Mouse (Mus musculus) MEL (cell line): ENCODE results near the gene Wdr86. TPM values are rescaled to one million over a fixed set of nuclear protein-coding genes. Genes with fewer than 3 reads are reported as not detected.
A peak's percentile ranks its signal among the peaks of the same experiment; 100 is the strongest.

ENCODE experiments used
- DNase-seq: peaks from one replicate; pipeline ENCODE4 v3.0.0; 2011; ENCODE audit warnings: low read depth, low spot score
- H3K27ac ChIP-seq: 2 replicates; pipeline ENCODE4 v1.5.1; 2012; ENCODE audit warnings: low read depth, mild to moderate bottlenecking, control low read depth, low read length, moderate library complexity; ENCODE audit not compliant: control insufficient read depth
- H3K27me3 ChIP-seq, 2 experiments: fragments of 150-350 bp in 1 of 2; sonication (generic) in 1 of 2; 2 replicates each; pipeline ENCODE4 v1.6.1; 2012; ENCODE audit warnings: low read length in 2 of 2, mild to moderate bottlenecking in 2 of 2, improper control_type of control experiment in 1 of 2, moderate library complexity in 1 of 2; ENCODE audit not compliant: insufficient read depth in 2 of 2, control insufficient read depth in 1 of 2
- H3K36me3 ChIP-seq, 2 experiments: 2 replicates each; pipeline ENCODE4 v1.6.1; 2012 to 2014; ENCODE audit warnings: low read length in 2 of 2, improper control_type of control experiment in 1 of 2, inconsistent platforms in 1 of 2, mild to moderate bottlenecking in 1 of 2; ENCODE audit not compliant: insufficient read depth in 2 of 2, control insufficient read depth in 1 of 2
- H3K4me1 ChIP-seq, 2 experiments: fragments of 150-350 bp in 1 of 2; sonication (generic) in 1 of 2; 2 replicates each; pipeline ENCODE4 v1.6.1; 2012; ENCODE audit warnings: low read length in 2 of 2, improper control_type of control experiment in 1 of 2, mild to moderate bottlenecking in 1 of 2; ENCODE audit not compliant: insufficient read depth in 2 of 2, control insufficient read depth in 1 of 2
- H3K4me3 ChIP-seq, 2 experiments: fragments of 150-350 bp in 1 of 2; sonication (generic) in 1 of 2; 2 replicates each; pipeline ENCODE4 v1.5.1; 2012; ENCODE audit warnings: low read depth in 2 of 2, low read length in 2 of 2, mild to moderate bottlenecking in 2 of 2, moderate library complexity in 2 of 2, control low read depth in 1 of 2, improper control_type of control experiment in 1 of 2; ENCODE audit not compliant: control insufficient read depth in 1 of 2, insufficient read depth in 1 of 2
- H3K79me2 ChIP-seq: 2 replicates; pipeline ENCODE4 v1.6.1; 2012; ENCODE audit warnings: mild to moderate bottlenecking, low read length, moderate library complexity; ENCODE audit not compliant: control insufficient read depth, poor library complexity, insufficient read depth
- H3K9ac ChIP-seq: 2 replicates; pipeline ENCODE4 v1.6.1; 2012; ENCODE audit warnings: low read depth, mild to moderate bottlenecking, control low read depth, low read length, moderate library complexity; ENCODE audit not compliant: control insufficient read depth, poor library complexity, severe bottlenecking
- H3K9me3 ChIP-seq: fragments of 150-350 bp; sonication (generic); replicated peaks from 2 replicates; pipeline ENCODE4 v1.6.1; 2012; ENCODE audit warnings: mild to moderate bottlenecking, low read length, improper control_type of control experiment, moderate library complexity; ENCODE audit not compliant: insufficient read depth
- ELF1 ChIP-seq: IDR thresholded peaks from 2 replicates; pipeline ENCODE4 v1.6.1; 2014; ENCODE audit warnings: low read depth, mild to moderate bottlenecking, inconsistent platforms, low read length, improper control_type of control experiment, moderate library complexity
- EP300 ChIP-seq, 2 experiments: IDR thresholded peaks; 2 replicates each; pipeline ENCODE4 v1.6.1; 2011; ENCODE audit warnings: improper control_type of control experiment in 2 of 2, low read length in 2 of 2, low read depth in 1 of 2, mild to moderate bottlenecking in 1 of 2
- ETS1 ChIP-seq: IDR thresholded peaks from 2 replicates; pipeline ENCODE4 v1.6.1; 2012; ENCODE audit warnings: low read depth, mild to moderate bottlenecking, inconsistent platforms, low read length, improper control_type of control experiment, moderate library complexity
- GATA1 ChIP-seq: IDR thresholded peaks from 2 replicates; pipeline ENCODE4 v1.6.1; 2011; ENCODE audit warnings: low read depth, low read length, improper control_type of control experiment
- MAFK ChIP-seq: IDR thresholded peaks from 2 replicates; pipeline ENCODE4 v1.6.1; 2011; ENCODE audit warnings: low read depth, mild to moderate bottlenecking, low read length, improper control_type of control experiment, borderline replicate concordance
- MAX ChIP-seq: IDR thresholded peaks from 2 replicates; pipeline ENCODE4 v1.6.1; 2011; ENCODE audit warnings: low read length, improper control_type of control experiment
- MAZ ChIP-seq: IDR thresholded peaks from 2 replicates; pipeline ENCODE4 v1.6.1; 2012; ENCODE audit warnings: low read depth, mild to moderate bottlenecking, inconsistent platforms, low read length, improper control_type of control experiment
- MEF2A ChIP-seq: IDR thresholded peaks from 2 replicates; pipeline ENCODE4 v1.6.1; 2014; ENCODE audit warnings: low read depth, mild to moderate bottlenecking, inconsistent platforms, low read length, improper control_type of control experiment; ENCODE audit not compliant: poor library complexity, insufficient replicate concordance, severe bottlenecking; ENCODE audit errors: extremely low read depth
- SMC3 ChIP-seq: IDR thresholded peaks from 2 replicates; pipeline ENCODE4 v1.6.1; 2011; ENCODE audit warnings: low read depth, low read length, improper control_type of control experiment
- TAL1 ChIP-seq: IDR thresholded peaks from 2 replicates; pipeline ENCODE4 v1.6.1; 2012; ENCODE audit warnings: mild to moderate bottlenecking, inconsistent platforms, low read length, moderate library complexity, mixed read lengths
- UBTF ChIP-seq: IDR thresholded peaks from 2 replicates; pipeline ENCODE4 v1.6.1; 2012; ENCODE audit warnings: low read depth, mild to moderate bottlenecking, inconsistent platforms, low read length, improper control_type of control experiment, moderate library complexity, borderline replicate concordance; ENCODE audit not compliant: insufficient read depth
- USF1 ChIP-seq: IDR thresholded peaks from 2 replicates; pipeline ENCODE4 v1.6.1; 2014; ENCODE audit warnings: low read depth, mild to moderate bottlenecking, inconsistent platforms, low read length, improper control_type of control experiment, moderate library complexity
- USF2 ChIP-seq, 2 experiments: IDR thresholded peaks; 2 replicates each; pipeline ENCODE4 v1.6.1; 2011 to 2012; ENCODE audit warnings: improper control_type of control experiment in 2 of 2, low read length in 2 of 2, borderline replicate concordance in 1 of 2, inconsistent platforms in 1 of 2, low read depth in 1 of 2, mild to moderate bottlenecking in 1 of 2; ENCODE audit not compliant: insufficient read depth in 1 of 2
- ZKSCAN1 ChIP-seq: IDR thresholded peaks from 2 replicates; pipeline ENCODE4 v1.6.1; 2012; ENCODE audit warnings: low read depth, mild to moderate bottlenecking, inconsistent platforms, low read length, improper control_type of control experiment, moderate library complexity
- ZMIZ1 ChIP-seq: IDR thresholded peaks from 2 replicates; pipeline ENCODE4 v1.6.1; 2012; ENCODE audit warnings: low read depth, mild to moderate bottlenecking, inconsistent platforms, low read length, improper control_type of control experiment, moderate library complexity
- polyA plus RNA-seq, 2 experiments: library from polyadenylated mRNA; stranded (reverse) in 1 of 2; unstranded in 1 of 2; fragments of >175 nt in 1 of 2; fragments of >200 nt in 1 of 2; gene quantifications; 2 replicates each; pipeline versions ENCODE4 v1.2.1 to v1.2.4; 2012; ENCODE audit warnings: low replicate concordance in 2 of 2, low read depth in 1 of 2; ENCODE audit not compliant: insufficient read length in 2 of 2, insufficient read depth in 1 of 2, missing spikeins in 1 of 2
- total RNA-seq: library from RNA; depleted of rRNA; stranded (reverse); fragments of 300-350 nt; gene quantifications from 2 replicates; pipeline ENCODE4 v1.2.3, GENCODE M21; 2012

Gene Wdr86
- total and polyA plus RNA-seq, 3 experiments: not detected

GRCm38 (mm10) chr5:24724805-24725204, 5.7 kb downstream of the Wdr86 start:
- TF ChIP-seq ZMIZ1 (no peak), MAFK (0 out of 2 replicates have a peak, but pooled peaks have one; percentile 31), MEF2A (no peak)
- H3K27me3 ChIP-seq: no peaks in the 10 kb centered on the region
- H3K27ac ChIP-seq: no peak overlapping the region

DNA sequence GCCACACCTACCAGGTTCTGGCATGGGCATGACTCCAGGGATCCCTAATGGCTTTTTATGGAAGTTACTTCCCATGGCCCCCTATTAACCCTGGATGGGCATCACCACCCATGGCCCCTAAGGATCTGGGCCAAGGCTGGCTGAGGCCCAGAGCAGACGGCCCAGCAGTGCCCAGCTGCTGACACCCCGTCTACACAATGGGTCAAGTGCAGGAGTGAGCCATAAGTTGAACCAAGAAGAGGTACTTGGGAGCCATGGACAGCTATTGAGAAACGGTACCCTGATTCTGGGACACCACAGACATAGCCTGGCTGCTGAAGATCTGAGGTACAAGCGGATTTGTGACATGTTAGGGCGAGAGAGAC, 6.3 kb downstream of the Wdr86 start:
- no peak for DNase-seq
- Histone ChIP-seq H3K79me2 (no peaks in the 10 kb centered on the region), H3K9ac (no peak overlapping the region), H3K9me3 (no peaks in the 10 kb centered on the region), H3K27me3 (no peaks in the 10 kb centered on the region), H3K4me3 (no peak overlapping the region), H3K36me3 (no peaks in the 10 kb centered on the region), H3K4me1 (peaks cover 0 to 6% of the 10 kb centered on the region in 2 experiments; a peak in 1 of 4 replicates), H3K27ac (no peak overlapping the region)
- TF ChIP-seq MAZ (no peak), ELF1 (no peak), UBTF (no peak), USF2 (IDR thresholded peaks at IDR 0.05; ENCODE audit: borderline replicate concordance in 1 of 2, insufficient read depth in 1 of 2, low read depth in 1 of 2, low read length in 2 of 2) (no peak), GATA1 (no peak), USF1 (no peak), ETS1 (no peak), EP300 (IDR thresholded peaks at IDR 0.05; ENCODE audit: low read depth in 1 of 2, low read length in 2 of 2) (no peak), TAL1 (no peak), ZKSCAN1 (no peak), MAX (no peak), MAFK (no peak), SMC3 (no peak)

More at GRCm38 (mm10) chr5:24724805-24725204, 5.7 kb downstream of the Wdr86 start:
- DNase-seq: no peak
- Histone ChIP-seq H3K9ac (no peak overlapping the region), H3K4me1 (peaks cover 0 to 6% of the 10 kb centered on the region in 2 experiments; a peak in 1 of 4 replicates), H3K36me3 (no peaks in the 10 kb centered on the region), H3K4me3 (no peak overlapping the region), H3K9me3 (no peaks in the 10 kb centered on the region), H3K79me2 (no peaks in the 10 kb centered on the region)
